Mouse (Mus musculus): ENCODE data around the gene Suox. TPM values are rescaled to one million over a fixed set of nuclear protein-coding genes. Genes with fewer than 3 reads are reported as not detected.
A peak's percentile ranks its signal among the peaks of the same experiment; 100 is the strongest.
"Not testable (repeated sequence)": the region's sequence is repeated elsewhere in the genome, so short reads cannot be mapped to it uniquely, and the experiment has no call there.

The Suox gene
- total RNA-seq (2021) (10 to 100 TPM; 25.6 to 26.6 TPM), polyA plus RNA-seq (2012; rRNA removed) (21.8 and 37.9 TPM in 2 replicates)
- long read RNA-seq, transcript Suox-201 (4 exons, 2,497 nt), result major isoform, 19 of 25 reads
- long read RNA-seq, partial matches to known transcripts, result 6 of 25 reads
- long read RNA-seq, other reads (novel, unspliced or antisense), result 0 of 25 reads

DNA sequence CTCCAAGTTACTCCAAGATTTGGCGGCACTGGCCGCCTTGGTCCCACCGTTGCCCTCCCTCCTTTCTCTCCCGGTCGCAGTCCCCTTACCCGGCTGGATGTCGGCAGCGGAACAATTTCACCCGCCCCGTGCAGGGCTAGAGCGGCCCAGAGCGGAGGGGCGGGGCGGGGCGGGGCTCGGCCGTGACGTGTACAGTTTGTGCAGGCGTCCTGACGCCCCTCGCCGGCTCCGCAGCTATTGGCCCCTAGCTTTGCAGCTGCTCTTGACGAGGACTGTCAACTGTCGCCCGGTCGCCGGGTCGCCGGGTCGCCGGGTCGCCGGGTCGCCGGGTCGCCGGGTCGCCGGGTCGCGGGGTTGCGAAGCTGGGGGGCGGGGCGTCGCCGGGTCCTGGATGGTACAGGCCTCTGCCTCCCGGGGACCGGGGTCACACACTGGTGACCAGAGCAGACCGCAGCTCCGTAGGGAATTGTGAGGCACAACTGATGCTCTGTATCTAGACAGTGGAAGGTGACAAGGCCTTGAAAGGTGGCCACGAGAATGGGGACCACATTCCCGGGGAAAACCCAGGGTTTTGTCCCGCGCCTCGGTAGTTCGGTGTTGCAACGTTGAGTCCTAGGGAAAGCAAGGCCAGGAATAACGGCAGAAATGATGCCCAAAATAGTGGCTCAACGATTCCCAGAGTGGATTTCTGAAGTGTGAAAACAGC is at the start of gene Suox:
Gene Suox (minus strand): TSS at position 311 of the 706 bp plus-strand sequence.
- H3K4me1 ChIP-seq (ENCODE audit: control insufficient read depth, insufficient read depth, low read length), result peaks cover 5% of the 10 kb centered on the region
- no peaks in the 10 kb centered on the region for H3K27me3 ChIP-seq (ENCODE audit: control insufficient read depth, insufficient read depth, low read length)
- WGBS, result under 1% methylated on average over 60 of the region's 60 CpGs
- H3K27ac ChIP-seq, result peak within 1 kb of the TSS; percentile 86
- TF ChIP-seq CTCF (IDR thresholded peaks at IDR 0.05) (no peak), EP300 (IDR thresholded peaks at IDR 0.05; ENCODE audit: insufficient read depth, low read depth, low read length) (peak; percentile 28; the same call in 1 of the 2 replicates), POLR2A (IDR thresholded peaks at IDR 0.05; ENCODE audit: insufficient read depth, low read depth, low read length) (peak; percentile 62)
- intact Hi-C loops (cut with DNase I), result loop anchor here (1.0 to 5.0 kb wide), 4 partner anchors 48 to 127 kb away; partner anchors contain the start of genes Pa2g4, Rpl41, Rps26 and Zc3h10
- DNase-seq, result peak; percentile 90 to 91
- no peaks in the 10 kb centered on the region for H3K36me3 ChIP-seq (ENCODE audit: control insufficient read depth, insufficient read depth, low read length)
- peak within 1 kb of the TSS; percentile 86 for H3K9ac ChIP-seq (ENCODE audit: low read depth, low read length)
- H3K79me2 ChIP-seq (replicated peaks; ENCODE audit: control insufficient read depth, insufficient read depth, low read length), result no peaks in the 10 kb centered on the region
- peak within 1 kb of the TSS; percentile 71 for H3K4me3 ChIP-seq

DNA sequence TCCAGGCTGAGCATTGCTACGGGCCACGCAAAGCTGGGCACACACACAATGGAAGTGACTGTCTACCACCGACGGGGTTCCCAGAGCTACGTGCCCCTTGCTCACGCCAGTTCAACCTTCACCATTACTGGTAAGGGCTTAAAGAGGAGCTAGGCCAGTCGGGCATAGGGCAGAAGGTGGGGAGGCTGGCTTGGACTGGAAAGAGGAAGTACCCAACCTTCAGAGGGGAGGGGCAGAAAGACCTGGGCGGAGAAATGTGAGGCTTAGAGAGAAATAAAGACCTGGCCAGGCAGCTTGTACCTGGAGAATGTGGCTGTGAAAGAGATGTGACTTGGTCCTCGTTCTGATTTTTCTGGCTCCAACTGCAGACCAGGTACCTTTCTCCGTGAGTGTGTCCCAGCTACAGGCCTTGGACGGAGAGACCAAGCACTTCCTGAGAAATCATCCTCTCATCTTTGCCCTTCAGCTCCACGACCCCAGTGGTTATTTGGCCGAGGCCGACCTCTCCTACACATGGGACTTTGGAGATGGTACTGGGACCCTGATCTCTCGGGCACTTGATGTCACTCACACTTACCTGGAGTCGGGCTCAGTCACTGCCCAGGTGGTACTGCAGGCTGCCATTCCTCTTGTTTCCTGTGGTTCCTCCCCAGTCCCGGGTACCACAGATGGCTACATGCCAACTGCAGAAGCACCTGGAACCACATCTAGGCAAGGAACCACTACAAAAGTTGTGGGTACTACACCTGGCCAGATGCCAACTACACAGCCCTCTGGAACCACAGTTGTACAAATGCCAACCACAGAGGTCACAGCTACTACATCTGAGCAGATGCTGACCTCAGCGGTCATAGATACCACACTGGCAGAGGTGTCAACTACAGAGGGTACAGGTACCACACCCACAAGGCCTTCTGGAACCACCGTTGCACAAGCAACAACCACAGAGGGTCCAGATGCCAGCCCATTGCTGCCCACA is 42.0 kb upstream of the Suox start:
- Histone ChIP-seq H3K27ac (no peak overlapping the region), H3K36me3 (ENCODE audit: control insufficient read depth, insufficient read depth, low read length) (no peaks in the 10 kb centered on the region), H3K4me1 (ENCODE audit: control insufficient read depth, insufficient read depth, low read length) (no peaks in the 10 kb centered on the region), H3K4me3 (no peak overlapping the region), H3K27me3 (ENCODE audit: control insufficient read depth, insufficient read depth, low read length) (no peaks in the 10 kb centered on the region), H3K79me2 (replicated peaks; ENCODE audit: control insufficient read depth, insufficient read depth, low read length) (no peaks in the 10 kb centered on the region), H3K9ac (ENCODE audit: low read depth, low read length) (no peak overlapping the region)
- 80% methylated on average over 19 of the region's 19 CpGs for WGBS
- DNase-seq, result peak in 1 of 2 experiments; percentile 13
- intact Hi-C loops (cut with DNase I), result no loop called here
- no peak for TF ChIP-seq CTCF (IDR thresholded peaks at IDR 0.05)
- TF ChIP-seq EP300 (IDR thresholded peaks at IDR 0.05; ENCODE audit: insufficient read depth, low read depth, low read length), result no peak
- no peak for TF ChIP-seq POLR2A (IDR thresholded peaks at IDR 0.05; ENCODE audit: insufficient read depth, low read depth, low read length)

- H3K4me1 ChIP-seq (ENCODE audit: control insufficient read depth, insufficient read depth, low read length); H3K4me3 ChIP-seq; H3K9ac ChIP-seq (ENCODE audit: low read depth, low read length); intact Hi-C loops (cut with DNase I); DNase-seq; H3K36me3 ChIP-seq (ENCODE audit: control insufficient read depth, insufficient read depth, low read length); H3K79me2 ChIP-seq (replicated peaks; ENCODE audit: control insufficient read depth, insufficient read depth, low read length); H3K27me3 ChIP-seq (ENCODE audit: control insufficient read depth, insufficient read depth, low read length); H3K27ac ChIP-seq: not testable (repeated sequence)
- 93% methylated on average over 7 of the region's 7 CpGs for WGBS
Measured at GRCm38 (mm10) chr10:128711318-128711717, 37.4 kb upstream of the Suox start.

DNA sequence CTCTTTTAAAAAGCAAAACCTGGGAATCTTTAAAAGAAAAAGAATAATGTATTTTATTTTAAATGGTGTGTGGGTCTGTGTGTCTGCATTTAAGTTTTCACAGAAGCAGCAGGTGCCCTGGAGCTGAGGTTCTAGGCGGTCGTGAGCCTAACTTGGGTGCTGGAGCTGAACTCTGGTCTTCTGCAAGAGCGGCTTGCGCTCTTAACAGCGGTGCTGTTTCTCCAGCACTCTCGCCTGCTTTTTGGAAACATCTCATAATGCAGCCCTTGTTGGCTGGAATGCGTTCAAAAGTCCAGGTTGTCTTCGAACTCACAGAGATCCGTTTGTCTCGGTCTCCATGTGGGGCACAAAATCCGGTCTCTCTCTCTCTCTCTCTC is 31.4 kb upstream of the Suox start:
- no peaks in the 10 kb centered on the region for H3K79me2 ChIP-seq (replicated peaks; ENCODE audit: control insufficient read depth, insufficient read depth, low read length)
- intact Hi-C loops (cut with DNase I), result no loop called here
- TF ChIP-seq EP300 (IDR thresholded peaks at IDR 0.05; ENCODE audit: insufficient read depth, low read depth, low read length) (no peak), POLR2A (IDR thresholded peaks at IDR 0.05; ENCODE audit: insufficient read depth, low read depth, low read length) (no peak), CTCF (IDR thresholded peaks at IDR 0.05) (no peak)

DNA sequence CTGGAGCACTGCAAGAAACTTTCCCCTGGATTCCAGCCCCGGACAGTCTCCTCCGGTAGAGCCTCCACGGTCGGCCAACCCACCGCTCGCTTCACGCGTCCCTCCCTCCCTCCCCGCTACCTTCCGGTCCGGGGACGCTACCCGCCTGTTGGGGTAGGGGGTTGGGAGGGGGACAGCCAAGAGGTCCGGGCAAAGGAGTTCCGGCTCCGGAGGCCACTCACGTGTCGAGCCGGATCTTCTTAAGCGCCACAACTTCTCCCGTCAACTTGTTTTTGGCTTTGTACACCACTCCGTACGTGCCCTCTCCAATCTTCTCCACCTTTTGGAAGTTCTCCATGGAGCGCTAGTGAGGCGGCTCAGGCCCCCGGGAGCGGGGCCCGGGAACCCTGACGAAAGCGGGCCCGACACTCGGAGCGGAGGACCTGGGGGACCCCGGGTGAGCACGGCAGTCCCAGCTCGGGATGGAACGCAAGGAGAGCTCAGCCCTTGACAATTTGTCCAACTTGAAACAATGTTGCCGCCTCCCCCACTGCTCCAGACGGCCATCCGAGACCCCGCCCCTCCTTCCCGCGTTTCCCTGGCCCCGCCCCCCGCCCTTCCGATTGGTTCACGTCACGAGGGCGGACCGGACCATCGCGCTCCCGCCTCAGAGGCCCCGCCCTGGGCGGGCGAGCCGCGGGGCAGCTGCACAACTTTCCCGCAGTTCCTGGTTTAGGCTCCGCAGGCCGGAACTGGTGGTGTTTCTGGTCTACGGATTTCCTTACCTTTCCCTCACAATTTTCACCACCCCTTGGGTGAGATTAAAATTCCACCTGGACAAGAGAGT is 30.8 kb upstream of the Suox start, which contains the start of gene Cdk2:
Gene Cdk2 (minus strand): TSS at position 541 of the 826 bp plus-strand sequence.
- peak; percentile 94 to 95 for DNase-seq
- Histone ChIP-seq H3K27ac (peak within 1 kb of the TSS; percentile 85), H3K4me1 (ENCODE audit: control insufficient read depth, insufficient read depth, low read length) (peaks cover 3% of the 10 kb centered on the region), H3K27me3 (ENCODE audit: control insufficient read depth, insufficient read depth, low read length) (no peaks in the 10 kb centered on the region), H3K36me3 (ENCODE audit: control insufficient read depth, insufficient read depth, low read length) (no peaks in the 10 kb centered on the region), H3K79me2 (replicated peaks; ENCODE audit: control insufficient read depth, insufficient read depth, low read length) (no peaks in the 10 kb centered on the region), H3K9ac (ENCODE audit: low read depth, low read length) (peak within 1 kb of the TSS; percentile 74), H3K4me3 (peak within 1 kb of the TSS; percentile 54)
- intact Hi-C loops (cut with DNase I), result no loop called here
- TF ChIP-seq POLR2A (IDR thresholded peaks at IDR 0.05; ENCODE audit: insufficient read depth, low read depth, low read length) (peak; percentile 98), CTCF (IDR thresholded peaks at IDR 0.05) (peak; percentile 19; the same call in 1 of the 2 replicates), EP300 (IDR thresholded peaks at IDR 0.05; ENCODE audit: insufficient read depth, low read depth, low read length) (0 out of 2 replicates have a peak, but pooled peaks have one; percentile 2)
- under 1% methylated on average over 62 of the region's 62 CpGs for WGBS

More for the DNA sequence above, 31.4 kb upstream of the Suox start:
- WGBS, result 8% methylated on average over 11 of the region's 11 CpGs
- Histone ChIP-seq H3K27ac (peak overlapping the region; percentile 85), H3K27me3 (ENCODE audit: control insufficient read depth, insufficient read depth, low read length) (no peaks in the 10 kb centered on the region), H3K36me3 (ENCODE audit: control insufficient read depth, insufficient read depth, low read length) (no peaks in the 10 kb centered on the region), H3K4me1 (ENCODE audit: control insufficient read depth, insufficient read depth, low read length) (peaks cover 3% of the 10 kb centered on the region), H3K4me3 (peak overlapping the region; percentile 54), H3K9ac (ENCODE audit: low read depth, low read length) (peak overlapping the region; percentile 60)
- DNase-seq, result peak in 1 of 2 experiments; percentile 39
